Mouse (Mus musculus) skeletal muscle tissue, adult 2 months (tissue): ENCODE data around the gene 5730409E04Rik.

Experiments used
- DNase-seq: peaks from one replicate; pipeline ENCODE4 v3.0.0-alpha.2; 2012; ENCODE audit warnings: low read depth, low spot score

Gene 5730409E04Rik

DNA sequence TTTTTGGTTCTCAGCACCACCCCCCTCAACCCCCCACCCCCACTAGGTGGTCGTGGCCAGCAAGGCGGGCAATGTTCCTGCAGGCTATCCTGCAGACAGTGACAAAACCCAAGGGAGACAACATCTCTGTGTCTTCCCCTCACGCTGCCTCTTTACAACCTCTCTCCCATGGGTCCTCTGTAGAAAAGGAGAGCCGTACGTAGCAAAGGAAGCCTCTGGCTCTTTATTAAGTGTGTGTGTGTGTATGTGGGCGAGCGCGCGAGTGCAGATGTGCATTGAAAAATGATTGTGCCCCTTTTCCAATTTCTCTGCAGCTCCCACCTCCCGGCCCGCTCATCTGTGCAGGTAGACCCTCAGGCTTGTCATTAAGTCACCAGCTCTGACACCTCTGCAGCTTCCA is 26.7 kb downstream of the 5730409E04Rik start:
- no peak for DNase-seq

DNA sequence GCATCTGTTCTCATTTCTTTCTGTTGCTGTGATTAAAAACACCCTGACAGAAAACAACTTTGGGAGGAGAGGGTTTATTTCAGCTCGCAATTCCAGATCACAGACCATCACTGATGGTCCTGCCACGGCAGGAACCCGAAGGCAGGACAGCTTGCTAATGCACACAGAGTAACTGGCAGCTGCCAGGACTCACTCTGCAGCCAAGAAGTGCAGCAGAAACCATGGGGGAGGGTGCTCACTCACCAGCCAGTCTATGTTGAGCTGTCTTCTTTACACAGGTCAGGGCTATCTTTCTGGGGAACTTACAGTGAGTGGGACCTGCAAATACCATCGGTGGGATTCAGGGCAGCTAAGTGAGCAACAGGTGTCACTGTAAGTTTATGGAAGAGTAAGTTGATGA is 27.8 kb downstream of the 5730409E04Rik start:
- DNase-seq = no peak

- no peak for DNase-seq
These were observed 29.7 kb downstream of the 5730409E04Rik start for GRCm38 (mm10) chr4:126639339-126639738.

DNA sequence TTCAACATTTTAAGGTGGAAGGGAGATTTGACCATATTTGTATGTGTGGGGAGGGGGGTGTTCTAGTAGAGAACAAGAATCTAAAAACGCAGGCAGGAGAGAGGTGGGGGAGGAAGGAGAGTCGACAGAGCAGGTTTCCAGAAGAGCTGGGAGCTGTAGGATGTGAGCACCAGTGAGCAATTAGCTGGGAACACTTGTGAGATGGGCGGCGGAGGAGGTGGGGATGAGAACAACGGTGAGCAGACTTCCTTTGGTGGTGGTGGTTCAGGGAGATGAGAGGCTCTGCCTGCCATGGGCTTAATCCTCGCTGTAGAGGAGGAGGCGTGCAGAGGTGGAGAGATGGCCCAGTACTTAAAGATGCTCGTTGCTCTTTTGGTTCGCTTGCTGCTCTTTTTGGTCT is 32.3 kb downstream of the 5730409E04Rik start:
- no peak for DNase-seq

DNA sequence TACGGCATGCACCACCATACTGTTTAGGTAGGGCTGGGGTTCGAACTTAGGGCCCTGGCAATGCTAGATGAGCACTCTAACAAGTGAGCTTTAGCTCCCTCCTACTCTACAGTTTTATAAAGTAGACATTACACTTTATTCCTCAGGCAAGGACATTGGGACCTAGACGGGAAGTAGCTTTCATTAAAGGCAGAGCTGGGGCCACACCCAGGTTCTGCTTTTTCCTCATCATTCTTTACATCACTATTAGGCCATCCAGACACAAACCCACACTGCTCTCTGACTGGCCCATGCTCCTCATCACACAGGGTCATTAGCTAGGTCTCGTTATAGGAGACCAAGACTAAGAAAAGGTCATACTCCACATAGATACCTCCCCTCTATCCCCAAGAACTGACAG is 34.2 kb downstream of the 5730409E04Rik start:
- DNase-seq = no peak

- DNase-seq = no peak
These were observed 34.8 kb downstream of the 5730409E04Rik start for GRCm38 (mm10) chr4:126644333-126644963.

GRCm38 (mm10) chr4:126647996-126648910 is 38.6 kb downstream of the 5730409E04Rik start:
- no peak for DNase-seq

GRCm38 (mm10) chr4:126653148-126653547 is 43.5 kb downstream of the 5730409E04Rik start:
- DNase-seq = no peak

- DNase-seq = no peak
These were observed 45.7 kb downstream of the 5730409E04Rik start for GRCm38 (mm10) chr4:126655356-126655755.

GRCm38 (mm10) chr4:126661249-126661648 is 51.6 kb downstream of the 5730409E04Rik start:
- peak; percentile 6 for DNase-seq
